Mouse (Mus musculus) ovary, adult 18-20 months (tissue): Measurements from ENCODE around the gene Slc25a17.

Experiments used
- DNase-seq: peaks from one replicate; pipeline ENCODE4 v3.0.0; 2022; ENCODE audit warnings: low spot score, mixed read lengths

Slc25a17 gene

DNA sequence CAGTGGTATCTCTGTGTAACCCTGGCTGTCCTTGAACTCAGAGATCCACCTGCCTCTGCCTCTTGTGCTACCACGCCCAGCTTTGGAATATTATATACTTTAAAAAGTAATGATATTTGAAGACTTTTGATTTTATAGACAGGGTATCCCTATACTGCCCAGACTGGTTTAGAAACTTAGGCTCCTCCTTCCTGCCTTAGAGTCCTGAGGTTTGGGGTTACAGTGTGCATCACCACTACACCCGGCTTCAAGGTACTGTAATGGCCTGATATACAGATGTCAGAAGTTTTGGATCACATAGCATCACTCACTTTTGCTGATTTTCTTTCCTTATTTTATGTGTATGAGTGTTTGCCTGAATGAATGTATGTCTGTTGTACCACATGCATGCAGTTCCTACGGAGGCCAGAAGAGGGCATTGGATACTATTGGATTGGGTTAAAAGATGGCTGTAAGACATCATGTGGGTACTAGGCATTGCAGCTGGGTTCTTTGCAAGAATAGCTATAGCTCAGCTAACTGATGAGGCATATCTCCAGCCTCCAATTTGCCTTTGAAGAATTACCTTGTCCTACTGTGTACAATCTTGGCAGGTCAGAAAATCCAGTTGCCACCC, 5.4 kb downstream of the Slc25a17 start:
- no peak for DNase-seq

DNA sequence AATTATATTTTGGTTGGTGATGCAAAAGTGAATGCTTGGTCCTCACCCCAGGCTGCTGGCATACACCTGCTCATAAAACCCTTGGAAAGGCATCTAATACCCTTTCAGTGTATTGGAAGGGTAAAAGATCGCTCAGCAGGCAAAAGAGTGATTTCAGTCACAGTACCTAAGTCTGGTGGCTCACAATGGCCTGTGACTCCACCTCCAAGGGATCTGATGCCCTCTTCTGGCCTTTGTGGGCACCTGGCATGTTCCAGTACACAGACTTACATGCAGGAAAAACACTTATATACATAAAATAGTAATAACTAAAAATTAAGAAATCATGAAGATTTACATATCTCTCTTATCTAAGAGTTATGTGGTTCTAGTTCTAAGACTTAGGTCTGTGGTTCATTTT, 8.0 kb downstream of the Slc25a17 start:
- DNase-seq: no peak

DNA sequence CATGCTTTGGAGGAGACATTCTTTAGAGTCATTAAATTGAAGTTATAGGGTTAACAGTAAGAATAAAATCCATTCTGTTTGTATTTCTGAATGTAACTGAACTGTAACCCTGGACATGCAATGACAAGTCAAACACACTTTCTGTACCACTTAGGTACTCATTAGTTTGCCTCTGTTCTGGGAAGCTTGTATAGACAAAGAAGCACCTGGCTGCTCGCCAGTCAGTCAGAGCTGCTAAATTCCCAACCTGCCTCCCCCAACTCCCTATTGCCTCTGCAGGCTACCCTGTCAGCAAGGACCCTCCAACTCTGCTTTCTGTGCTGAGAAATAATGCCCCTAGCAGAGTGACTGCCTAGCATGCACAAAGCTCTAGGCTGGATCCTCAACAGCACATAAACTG, 10.2 kb downstream of the Slc25a17 start:
- no peak for DNase-seq

DNA sequence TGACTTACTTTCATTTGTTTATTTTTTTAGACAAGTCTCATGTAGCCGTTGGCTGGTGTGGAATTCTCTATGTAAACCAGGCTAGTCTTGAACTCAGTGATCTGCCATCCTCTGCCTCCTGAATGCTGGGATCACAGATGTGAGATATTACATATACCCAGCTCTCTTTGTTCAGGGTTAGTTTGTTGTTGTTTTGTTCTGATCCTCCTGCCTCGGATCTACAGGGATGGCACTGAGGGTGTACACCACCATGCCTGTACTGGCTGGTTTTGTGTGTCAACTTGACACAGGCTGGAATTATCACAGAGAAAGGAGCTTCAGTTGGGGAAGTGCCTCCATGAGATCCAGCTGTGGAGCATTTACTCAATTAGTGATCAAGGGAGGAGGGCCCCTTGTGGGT, 12.2 kb downstream of the Slc25a17 start:
- DNase-seq: no peak

DNA sequence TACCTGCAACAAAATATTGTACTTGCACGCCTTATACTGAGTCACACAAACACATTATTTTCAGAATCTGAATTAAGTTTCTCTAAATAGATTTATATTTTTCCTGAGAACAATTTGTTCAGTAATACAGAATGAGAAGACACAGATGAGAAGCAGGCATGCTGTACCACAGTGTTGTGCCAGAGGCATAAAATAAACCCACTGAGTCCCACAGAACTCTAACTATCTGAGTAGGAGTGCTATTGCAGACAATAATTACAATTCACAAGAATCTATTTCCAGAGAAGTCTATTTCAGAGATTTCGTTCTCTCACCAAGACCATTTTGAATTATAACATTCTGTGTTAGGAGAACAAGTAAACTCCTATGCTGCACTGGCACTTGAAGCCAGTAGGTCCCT, 13.1 kb downstream of the Slc25a17 start:
- no peak for DNase-seq

DNA sequence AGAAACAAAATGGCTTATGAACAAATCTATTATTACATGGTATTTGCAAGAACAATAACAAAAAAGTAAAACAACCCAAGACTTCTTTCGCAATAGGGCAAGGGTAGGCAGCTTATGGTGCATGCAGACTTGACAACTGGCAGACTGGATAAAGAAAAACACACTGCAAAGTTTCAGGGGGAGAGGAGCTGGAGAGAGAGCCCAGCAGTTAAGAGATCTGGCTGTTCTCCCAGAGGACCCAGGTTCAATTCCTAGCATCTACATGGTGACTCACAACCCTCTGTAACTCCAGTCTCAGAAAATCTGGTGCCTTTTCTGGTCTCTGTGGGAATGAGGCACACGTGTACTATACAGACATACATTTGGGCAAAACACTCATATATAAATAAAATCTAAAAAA, 19.2 kb downstream of the Slc25a17 start:
- DNase-seq: no peak

DNA sequence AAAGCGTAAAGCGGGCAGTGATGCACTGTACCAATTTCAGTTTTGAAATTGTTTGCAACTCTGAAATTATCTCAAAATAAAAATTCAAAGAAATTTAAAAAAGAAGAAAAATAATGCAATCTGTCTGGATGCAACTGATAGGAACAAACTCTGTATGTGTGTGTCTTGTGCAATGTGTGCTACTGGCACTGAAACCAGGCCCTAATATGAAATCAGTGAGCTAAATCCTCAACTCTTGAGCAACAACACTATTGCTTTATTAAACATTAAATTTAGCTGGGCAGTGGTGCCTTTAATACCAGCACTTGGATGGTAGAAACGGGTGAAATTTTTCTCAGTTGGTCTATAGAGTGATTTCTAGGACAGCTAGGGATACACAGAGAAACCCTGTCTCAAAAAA, 21.5 kb downstream of the Slc25a17 start:
- no peak for DNase-seq

DNA sequence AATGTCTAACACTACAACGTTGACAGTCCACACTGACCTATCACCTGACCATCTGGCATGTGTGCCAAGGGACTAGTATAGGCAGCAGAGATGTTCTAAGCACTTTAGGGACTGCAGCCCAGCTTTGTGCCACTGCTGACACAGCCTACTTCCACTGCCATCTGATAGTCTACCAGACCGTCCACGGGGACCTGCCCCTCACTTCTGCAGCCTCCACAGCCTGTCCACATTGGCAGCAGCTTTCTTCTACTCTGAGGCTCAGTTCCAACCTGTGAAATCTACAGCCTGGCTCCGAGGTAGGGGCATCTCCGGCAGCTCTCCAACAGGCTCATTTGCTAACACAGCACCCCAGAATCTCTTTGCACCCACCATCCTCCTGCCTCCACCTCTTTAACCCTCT, 24.1 kb downstream of the Slc25a17 start:
- DNase-seq: no peak

DNA sequence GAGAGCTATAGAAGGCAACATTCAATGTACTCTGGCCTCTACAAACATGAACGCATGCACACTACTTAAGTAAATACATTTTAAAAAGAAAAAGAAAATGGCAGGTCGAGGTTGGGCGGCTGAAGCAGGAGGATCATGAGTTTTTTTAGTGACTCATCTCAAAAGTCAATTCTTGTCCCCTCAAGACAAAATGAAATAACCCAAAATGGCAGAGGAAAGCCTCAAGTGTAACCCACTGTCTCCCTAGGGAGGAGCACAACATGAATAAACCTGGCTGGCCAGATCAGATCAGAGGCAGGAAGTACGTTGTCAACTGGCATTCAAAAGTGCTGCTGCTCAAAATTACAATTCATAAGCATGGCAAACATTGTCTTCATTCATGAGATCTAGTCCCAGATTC, 28.1 kb downstream of the Slc25a17 start:
- no peak for DNase-seq

DNA sequence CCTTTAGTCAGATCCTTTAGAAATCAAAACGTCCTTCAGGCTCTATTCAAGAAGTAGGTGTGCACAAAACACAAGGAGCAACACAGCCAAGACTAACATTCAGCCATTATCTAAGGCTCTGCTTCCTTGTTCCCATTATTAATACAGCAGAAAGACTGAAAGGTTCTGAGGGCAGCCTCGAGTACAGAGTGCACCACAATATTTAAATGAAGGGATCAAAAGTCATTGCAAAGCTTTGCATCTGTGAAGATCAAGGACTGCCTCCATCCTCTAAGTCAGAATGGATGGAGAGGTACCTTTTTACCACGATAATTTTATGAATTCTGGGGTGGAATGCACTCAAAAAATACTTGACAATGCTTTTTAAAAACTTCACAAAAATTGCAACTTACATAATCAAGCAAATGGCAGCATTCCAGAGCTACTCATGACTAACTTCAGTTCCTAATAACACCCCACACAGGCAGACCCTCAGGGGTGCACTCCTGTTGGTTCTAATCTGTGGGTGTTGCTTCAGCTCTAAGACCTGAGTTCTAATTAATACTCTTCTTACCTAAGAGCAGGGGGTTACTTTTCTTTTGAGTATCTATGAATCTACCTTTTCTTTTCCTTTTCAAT, 29.7 kb downstream of the Slc25a17 start:
- no peak for DNase-seq

DNA sequence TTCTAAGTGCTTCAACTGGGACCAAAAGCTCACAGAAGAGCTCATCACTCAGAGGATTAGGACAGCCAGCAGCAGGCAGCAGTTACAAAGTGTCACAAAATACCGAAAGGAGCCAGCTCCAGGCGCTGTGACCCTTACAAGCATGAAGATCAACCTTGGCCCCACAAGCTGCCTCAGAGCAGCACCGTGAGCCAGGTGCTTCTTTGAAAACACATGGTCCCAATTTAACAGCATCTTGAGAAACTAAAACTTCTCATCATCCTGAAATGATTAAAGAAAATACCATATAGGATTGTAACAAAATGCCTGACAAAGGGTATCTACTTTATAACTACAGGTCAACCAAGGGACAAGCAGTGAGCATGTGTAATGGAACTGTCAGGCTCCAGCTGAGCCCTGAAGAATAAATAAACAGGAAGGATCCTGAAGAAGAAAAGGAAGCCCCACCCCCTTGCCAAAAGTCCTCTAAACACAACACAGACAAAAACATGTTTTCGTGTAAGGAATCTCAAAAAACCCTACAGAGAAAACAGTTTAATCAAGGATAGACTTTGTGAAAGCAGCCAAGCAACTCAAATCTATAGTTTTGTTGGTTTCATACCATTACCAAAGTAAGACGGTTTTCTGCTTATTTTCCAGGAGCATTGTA, 30.8 kb downstream of the Slc25a17 start:
- no peak for DNase-seq

DNA sequence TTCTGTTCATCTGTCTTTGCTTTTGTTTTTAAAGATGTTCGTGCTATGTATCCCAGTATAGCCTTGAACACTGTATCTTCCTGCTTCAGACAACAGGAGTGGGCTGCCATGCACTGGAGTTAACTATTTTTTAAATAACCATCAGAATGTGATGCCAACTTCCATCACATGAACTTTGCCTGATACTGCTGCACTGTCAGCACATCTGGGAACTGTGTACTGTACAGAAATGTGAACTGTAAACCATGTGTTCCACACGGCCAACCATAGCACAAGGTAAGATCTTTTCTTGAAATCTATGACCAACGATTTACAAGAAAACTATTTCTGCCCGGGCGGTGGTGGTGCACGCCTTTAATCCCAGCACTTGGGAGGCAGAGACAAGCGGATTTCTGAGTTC, 33.1 kb downstream of the Slc25a17 start:
- DNase-seq: no peak

DNA sequence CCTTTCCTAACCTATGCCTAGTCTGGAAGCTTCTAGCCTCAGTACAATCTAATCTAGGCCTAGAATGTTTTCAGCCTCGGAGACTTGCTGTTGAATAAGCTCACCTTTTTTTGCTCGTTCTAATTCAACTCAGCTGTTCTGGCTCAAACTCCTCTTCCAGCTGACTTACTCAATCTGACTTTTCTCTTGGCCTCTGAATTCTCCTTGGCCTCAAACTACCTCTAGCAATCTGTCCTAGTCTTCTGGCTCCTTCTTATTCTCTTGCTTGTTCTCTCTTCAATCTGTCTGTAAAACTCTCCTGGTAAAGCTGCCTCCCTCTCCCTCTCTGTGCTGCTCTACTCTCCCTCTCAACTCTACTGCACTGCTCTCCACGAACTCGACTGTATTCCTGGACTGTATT, 35.6 kb downstream of the Slc25a17 start:
- no peak for DNase-seq

DNA sequence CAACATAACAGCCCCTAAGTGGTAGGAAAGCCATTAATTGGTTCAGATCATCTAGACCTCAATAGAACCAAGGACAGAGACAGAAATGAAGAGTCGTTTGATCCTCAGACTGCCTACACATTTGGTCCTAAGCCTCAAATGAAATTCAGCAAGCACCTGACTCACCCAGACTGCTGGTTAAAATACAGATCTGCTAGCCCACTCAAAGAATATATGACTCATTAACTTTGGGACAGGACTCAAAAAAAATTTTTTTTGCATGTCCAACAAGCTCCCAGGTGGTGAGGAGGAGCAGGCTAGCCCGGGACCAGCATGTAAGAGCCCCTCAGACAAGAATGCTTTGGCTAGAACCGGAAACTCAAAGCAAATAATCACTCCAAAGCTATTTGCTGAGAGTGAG, 40.5 kb downstream of the Slc25a17 start:
- DNase-seq: no peak

DNA sequence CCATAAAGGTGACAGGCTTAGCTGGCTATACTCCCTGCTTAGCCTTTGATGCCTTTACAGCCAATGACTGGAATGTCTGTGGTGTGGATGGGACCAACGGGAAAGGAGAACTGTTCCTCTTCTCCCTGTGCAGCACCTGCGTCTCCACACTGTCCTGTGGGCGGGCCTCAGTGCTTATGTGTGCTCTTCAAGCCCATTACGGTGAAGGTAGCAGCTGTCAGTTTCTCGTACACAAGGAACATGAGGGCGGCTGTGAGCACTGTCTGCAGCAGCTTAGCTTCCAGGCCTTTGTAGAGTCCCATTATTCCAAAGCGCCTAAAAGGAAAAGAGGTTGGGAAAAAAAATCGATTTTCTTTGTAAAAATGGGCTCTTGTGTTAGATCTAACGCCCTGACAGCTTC, 41.1 kb downstream of the Slc25a17 start:
- DNase-seq: no peak

DNA sequence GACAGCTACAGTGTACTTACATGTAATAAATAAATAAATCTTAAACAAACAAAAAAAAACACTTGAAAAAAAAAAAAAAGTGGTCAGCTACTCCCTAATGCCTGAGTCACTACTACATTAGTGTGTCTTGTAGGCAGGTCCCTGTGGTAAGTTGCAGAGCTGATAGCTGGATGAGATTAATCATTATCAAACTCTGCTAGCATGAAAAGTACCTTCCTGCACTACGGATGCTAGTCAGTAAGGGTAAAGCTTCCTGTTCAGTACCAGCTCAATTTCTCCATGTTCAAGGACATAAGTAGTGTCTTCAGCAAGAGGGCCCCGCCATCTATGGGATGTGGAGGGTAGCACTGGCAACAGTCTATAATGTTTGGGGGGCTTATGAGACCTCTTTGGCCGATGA, 46.7 kb downstream of the Slc25a17 start:
- DNase-seq: no peak

DNA sequence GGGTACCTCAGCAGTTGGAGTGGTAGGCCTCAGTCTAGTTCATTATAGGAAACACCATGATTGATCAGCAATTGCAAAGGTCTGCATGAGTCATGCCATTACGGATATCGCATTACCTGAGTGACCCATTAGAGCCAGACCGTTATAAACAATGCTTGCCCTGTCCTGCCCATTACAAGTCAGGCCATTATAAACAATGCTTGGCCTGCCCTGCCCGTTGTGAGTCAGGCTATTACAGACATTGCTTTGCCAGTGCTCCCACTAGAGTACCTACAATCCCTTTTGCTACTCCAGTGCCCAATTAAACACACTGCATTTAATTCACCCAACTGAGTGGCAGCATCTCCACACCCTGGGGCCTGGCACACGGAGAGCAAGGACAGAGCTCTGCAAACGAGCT, 49.6 kb downstream of the Slc25a17 start:
- no peak for DNase-seq

DNA sequence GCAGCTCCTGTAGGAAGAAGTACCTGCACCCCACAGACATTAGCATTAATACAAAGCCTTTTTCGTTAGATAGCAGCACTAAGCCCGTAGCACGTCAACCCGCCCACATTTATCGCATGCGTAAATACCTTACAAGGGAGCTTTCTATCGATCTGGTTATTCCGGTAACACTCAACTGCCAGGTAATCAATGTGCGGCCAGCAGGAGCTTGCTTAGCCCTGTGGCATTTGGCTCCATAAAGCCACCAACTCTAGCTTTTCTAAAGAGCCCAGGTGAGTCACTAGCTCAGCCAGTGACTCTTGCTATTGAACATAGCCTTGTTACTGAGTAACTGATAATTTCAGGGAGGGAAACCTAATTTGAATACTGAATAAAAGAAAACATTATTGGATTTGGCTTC, 50.3 kb downstream of the Slc25a17 start:
- no peak for DNase-seq

DNA sequence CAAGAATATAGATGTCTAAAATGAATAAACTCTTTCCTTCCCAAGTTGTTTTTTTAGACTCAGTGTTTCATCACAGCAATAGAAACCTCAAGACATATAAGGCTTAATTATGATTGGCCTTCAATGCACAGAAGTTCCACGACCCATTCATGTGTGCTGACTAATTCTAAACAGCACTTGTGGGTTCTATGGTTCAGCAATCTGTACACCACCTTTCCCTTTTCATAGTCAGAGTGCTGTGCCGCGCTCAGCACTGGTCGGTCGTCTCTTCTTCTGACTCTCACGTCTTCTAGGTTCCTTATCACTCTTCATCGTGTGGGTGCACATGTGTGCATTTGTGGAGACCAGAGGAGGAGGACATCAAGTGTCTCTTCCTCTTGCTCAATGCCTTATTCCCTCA, 52.6 kb downstream of the Slc25a17 start:
- DNase-seq: no peak

DNA sequence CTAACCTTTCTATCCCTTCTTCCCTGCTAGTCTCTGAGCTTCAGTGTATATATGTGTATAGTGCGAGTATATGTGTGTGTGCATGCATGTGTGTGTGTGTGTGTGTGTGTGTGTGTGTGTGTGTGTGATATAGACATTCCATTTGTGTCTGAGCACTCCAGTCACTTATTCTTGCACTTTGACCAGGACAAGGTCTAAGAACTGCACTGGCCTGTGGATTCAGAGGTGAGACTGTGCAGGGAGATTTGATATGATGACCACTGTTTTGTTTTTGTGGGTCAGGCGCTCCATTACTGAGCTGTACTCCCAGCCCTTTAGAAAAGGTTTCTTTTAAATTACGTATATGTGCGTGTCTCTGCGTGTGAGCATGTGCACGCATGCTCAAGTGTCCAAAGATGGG, 54.1 kb downstream of the Slc25a17 start:
- DNase-seq: no peak

DNA sequence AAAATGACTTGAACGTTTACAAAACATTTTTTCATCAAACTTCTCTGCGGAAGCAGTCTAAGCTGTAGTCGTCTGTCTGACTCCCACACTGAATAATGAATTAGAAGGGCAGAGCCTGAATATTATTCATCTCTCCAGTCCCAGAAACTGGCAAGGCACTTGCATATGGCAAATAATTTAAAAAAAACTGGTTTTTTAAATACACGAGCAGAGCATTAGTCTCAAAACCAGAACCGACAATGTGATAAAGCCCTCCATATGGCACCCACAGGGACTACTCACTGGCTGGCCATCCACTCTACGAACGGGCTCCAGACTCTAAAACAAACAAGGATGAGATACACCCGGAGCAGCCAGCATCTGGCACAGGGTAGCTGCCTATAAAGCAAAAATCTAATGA, 55.6 kb downstream of the Slc25a17 start:
- no peak for DNase-seq

DNA sequence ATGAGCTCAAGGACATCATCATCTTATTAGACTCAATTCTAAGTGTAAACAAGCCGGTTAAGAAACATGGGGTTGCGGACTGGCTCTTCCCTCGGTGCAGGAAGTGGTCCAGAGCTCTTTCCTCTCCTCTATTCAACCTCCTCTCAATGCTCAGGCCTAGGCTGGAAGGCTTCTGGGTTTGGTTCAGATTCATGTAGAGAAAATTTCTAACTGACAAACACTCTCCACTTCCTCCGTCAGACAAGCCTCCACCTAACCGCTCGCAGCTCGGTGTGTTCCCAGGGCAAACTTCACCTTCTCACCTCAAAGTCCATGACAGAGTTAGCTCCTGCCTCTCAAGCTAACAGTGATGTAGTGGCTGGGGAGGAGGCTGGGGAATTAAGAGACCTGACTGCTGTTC, 56.6 kb downstream of the Slc25a17 start:
- DNase-seq: no peak

DNA sequence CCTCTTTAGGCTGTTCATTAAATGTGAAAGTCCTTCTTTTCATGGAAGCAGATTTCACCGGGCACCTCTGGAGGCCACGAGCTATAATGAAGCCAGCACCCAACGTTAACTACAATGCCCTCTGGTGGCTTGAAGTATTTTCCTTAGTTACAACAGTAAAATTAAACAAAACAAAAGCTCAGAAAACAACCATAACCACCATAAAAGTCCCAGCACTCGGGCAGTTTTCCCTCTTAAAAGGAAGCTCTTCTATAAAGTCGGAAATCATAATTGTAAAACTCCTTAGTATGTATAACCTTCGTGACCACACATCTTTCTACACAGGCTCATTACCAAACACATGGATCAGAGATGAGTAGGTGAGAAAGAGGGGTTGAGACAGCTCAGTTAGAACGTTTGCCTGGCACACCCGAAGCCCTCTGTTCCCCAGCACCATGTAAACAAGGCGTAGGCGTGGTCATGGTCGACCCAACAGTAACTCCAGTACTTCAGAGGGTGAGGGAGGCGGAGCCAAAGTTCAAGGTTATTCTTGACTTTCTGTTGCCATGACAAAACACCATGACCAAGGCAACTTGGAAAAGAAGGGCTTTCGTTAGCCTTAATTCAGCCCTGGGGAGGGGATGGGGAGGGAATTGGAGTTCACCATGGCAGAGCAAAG, 58.3 kb downstream of the Slc25a17 start:
- DNase-seq: no peak
